Mouse (Mus musculus) embryo, embryonic 11 days (tissue): ENCODE measurements around the gene AL732309.1.

ENCODE experiments used
- DNase-seq: peaks from one replicate; pipeline ENCODE4 v3.0.0-alpha.2; 2015

AL732309.1 gene

DNA sequence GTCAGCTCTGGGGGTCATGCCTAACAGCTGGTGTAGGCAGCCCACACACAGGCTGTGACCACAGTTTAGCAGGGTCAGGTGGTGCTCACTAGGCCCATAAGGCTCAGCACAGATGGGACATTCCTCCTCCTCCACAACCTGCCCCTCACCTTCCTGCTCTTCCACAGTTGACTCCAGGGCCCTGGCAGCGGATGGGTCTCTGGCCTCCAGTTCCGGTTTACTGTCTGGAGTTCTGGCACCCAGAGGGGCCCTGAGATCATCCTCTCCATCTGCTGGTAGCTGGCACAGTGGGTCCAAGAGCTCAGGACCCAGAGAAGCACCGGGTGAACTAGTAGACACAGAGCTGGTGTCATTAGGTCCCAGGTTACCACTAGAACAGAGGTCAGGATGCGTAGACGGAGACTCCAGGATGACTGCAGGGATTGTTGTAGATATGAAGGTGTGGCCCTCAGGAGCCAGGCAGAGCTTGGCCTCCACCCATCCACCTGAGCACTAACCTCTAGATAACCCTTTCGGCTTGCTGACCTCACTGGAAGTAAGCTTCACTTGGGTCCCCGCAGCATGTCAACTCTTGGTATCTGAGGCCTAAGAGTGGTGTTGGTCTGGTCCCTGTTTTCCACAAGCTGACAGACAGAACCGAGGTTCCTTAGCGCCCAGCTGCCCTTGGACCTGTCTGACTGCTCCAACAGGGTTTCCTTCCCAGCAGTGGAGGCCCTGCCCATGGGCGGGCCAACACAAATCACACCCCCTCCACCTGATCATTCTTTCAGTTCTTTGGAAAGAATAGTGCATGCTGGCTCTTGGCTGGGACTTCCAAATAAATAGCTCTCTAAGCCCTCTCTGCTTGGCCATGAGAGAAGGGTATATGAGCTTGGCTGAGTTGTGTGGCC is at the start of gene AL732309.1:
Gene AL732309.1 (minus strand): TSS at position 681 of the 890 bp plus-strand sequence.
- no peak for DNase-seq

GRCm38 (mm10) chr2:25293706-25294105 is 47.0 kb upstream of the AL732309.1 start:
- DNase-seq = no peak

DNA sequence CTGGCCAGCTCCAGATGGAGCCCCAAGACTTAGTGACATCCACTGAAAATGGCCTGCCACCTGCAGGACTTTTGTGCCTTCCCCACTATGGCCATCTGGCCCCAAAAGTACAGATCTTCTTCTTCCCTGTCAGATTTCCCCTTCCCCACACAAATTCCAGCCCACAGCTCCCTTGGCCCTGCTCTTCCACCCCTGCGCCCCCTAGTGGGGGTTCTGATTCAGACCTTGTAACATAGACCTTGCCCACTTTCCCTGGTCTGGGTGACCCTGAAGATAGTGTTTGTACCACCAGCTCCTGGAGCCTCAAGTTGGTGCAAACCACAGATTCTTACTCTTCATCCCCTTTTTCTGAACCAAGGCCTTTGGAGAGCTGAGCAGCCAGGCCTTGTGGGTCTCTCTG is 46.2 kb upstream of the AL732309.1 start:
- peak; percentile 85 for DNase-seq

GRCm38 (mm10) chr2:25292054-25292544 is 45.4 kb upstream of the AL732309.1 start:
- DNase-seq = no peak

- no peak for DNase-seq
Observed at GRCm38 (mm10) chr2:25291184-25292053, 44.8 kb upstream of the AL732309.1 start.

GRCm38 (mm10) chr2:25290816-25291130 is 44.1 kb upstream of the AL732309.1 start:
- no peak for DNase-seq

DNA sequence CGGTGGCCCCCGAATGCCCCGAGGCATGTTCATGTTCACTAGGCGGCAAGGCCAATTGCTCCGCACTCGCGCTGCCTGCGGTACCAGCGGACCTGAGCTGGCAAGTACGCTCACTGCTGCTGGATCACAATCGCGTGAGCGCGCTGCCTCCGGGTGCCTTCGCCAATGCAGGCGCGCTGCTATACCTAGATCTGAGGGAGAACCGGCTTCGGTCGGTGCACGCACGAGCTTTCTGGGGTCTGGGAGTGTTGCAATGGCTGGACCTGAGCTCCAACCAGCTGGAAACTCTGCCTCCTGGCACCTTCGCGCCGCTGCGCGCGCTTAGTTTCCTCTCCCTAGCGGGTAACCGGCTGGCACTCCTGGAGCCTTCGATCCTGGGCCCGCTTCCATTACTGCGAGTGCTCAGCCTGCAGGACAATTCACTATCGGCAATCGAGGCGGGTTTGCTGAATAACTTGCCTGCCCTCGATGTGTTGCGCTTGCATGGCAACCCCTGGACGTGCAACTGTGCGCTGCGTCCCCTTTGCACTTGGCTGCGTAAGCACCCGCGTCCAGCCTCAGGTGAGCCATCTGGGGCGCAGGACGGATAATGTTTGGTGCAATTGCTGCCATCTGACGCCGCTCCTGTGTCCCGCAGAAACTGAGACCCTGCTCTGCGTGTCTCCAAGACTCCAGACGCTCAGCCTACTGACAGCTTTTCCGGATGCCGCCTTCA is 43.6 kb upstream of the AL732309.1 start:
- no peak for DNase-seq

- no peak for DNase-seq
Observed at GRCm38 (mm10) chr2:25289651-25290050, 43.0 kb upstream of the AL732309.1 start, which contains the start of gene Lrrc26. Gene Lrrc26 (plus strand): TSS chr2:25289915.

DNA sequence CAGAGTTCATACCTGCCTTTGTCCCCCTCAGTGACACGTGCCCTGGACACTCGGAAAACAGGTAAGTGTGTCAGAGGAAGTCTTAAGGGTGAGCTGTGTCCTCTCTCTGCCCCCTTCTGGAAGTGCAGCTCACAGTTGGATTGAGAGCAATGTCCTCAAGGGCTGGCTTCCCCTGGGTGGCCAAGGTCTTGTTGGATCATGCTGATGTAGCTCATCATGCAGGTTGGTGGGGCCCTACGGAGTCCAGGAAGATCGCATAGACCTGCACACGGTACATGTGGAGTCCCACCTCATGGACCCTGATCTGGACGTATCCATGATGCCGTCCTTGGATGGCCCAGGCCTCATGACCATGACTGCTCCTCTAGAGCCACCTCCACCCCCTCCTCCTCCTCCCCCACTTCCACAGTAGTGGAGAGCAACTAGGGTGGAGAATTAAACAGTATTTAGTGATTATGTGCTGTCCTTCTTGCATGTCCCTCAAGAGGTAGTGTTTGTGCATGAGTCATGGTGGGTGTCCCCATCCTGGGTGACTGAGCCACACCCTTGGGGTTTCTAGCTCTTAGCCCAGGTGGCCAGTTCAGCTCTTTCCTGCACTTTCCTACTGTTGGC is 42.2 kb upstream of the AL732309.1 start:
- DNase-seq = no peak

DNA sequence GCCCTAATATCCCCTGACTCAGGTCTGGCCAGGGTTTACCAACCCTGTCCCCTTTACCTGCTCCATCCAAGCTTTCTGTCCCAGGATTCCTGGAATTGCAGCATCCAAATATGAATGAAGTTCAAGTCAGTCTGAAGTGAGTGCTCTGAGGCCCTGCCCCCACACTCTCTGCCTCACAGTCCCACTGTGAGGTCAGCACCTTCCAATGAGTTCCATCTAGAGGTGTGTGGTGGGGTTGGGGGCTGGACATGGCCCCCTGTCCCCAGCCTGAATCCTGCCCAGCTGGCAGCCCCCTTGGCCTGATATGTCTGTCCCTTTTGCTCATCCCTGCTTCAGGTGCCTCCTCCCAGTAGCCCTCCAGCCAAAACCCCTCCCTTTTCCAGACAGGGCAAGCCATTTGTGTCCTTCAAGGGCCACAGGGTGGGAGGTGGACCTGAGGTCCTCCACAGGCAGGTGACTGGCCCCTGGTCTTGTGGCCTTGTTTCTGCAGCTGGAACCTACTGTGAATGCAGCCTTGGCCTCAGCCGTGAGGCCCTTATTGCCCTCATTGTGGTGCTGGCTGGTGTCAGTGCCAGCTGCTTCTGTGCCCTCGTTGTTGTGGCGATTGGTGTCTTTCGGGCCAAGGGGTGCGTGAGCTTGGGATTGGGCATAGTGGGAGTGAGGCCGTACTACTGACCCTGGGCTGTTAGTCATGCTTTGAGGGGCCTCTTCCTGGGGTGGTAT is 41.4 kb upstream of the AL732309.1 start, which contains the start of gene Tmem210:
Gene Tmem210 (plus strand): TSS at position 219 of the 723 bp plus-strand sequence.
- DNase-seq = no peak

- no peak for DNase-seq
Observed at GRCm38 (mm10) chr2:25286837-25287636, 40.4 kb upstream of the AL732309.1 start.

GRCm38 (mm10) chr2:25286314-25286713 is 39.7 kb upstream of the AL732309.1 start:
- DNase-seq = no peak

DNA sequence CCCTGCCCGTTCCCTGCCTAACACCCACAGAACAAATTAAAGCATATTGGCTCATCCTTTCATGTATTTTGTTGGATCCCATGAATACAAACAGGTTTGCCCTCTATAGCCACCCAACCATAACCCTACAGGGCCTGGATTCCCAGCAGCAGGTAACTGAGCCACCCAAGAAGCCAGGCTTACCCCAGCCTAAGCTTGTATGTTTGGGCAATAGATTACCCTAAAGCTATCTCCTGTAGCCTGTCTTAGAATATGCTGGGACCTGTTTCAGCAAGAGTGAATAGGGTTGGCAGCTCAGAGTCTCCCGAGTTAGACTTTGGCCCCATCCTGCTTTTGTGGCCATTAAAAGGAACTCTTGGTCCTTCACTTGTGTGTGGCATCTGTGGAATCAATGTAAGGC is 38.9 kb upstream of the AL732309.1 start:
- no peak for DNase-seq

DNA sequence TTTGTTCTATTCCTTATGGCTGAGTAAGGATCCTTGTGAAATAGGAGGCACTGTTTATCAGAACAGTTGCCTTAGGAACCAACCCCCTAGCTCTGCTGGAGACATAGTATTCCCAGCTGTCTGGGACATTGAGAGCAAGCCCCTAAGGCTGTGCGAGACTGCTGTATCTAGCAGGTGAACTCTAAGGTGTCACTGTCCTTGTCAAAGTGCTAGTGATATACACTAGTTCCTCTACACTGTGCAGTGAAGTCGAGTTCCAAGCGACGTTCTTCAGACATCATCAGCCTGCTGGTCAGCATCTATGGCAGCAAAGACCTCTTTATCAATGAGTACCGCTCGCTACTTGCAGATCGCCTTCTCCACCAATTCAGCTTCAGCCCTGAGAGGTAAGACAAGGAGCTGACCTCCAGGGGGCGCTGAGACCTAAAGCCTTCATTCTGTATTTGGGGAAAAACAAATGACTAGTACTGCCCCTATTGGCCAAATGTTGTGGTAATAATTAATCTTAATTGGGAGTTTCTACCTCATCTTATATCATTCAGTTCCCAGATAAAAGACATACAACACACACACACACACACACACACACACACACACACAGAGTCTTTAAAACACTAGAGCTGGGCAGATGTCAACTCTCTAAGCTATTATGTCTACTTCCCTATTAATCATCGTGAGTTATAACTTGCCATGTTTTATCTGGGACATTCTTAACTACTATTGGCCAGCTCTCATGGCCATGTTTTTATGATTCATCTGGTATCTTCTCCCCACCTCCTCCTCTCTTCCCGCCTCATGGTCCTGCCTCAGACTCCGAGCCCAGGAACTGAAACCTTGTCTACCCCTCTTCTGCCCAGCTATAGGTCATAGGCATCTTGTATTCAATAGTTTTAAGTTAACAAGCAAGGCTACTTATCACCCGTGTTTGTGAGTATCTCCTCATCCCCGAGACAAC is 32.5 kb upstream of the AL732309.1 start:
- DNase-seq = peak; percentile 86

DNA sequence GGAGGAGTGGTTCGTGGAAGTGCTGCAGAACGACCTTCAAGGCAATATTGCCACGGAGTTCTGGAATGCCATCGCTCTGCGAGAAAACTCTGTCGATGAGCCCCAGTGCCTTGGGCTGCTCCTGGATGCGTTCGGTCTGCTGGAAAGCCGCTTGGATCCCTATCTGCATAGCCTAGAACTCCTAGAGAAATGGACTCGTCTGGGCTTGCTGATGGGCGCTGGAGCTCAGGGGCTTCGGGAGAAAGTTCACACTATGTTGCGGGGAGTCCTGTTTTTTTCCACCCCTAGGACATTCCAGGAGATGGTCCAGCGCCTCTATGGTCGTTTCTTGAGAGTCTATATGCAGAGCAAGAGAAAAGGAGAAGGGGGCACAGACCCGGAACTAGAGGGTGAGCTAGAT is 26.3 kb upstream of the AL732309.1 start:
- no peak for DNase-seq

DNA sequence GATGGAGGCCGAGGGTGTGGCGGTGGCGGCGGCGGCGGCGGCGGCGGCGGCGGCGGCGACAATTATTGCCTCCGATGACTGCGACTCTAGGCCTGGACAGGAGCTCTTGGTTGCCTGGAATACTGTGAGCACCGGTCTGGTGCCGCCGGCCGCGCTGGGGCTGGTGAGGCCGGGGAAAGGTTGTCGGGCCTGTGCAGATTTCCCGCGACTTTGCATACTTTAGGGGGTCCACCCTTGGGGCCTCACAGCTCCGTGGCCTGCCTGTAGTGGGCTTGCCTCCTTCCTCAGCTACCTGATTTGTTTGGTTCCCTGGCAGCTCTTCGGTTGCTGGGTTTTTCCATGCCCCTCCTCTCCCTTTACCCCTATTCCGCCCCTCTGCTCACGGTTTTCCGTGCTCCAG is 25.9 kb upstream of the AL732309.1 start:
- no peak for DNase-seq

DNA sequence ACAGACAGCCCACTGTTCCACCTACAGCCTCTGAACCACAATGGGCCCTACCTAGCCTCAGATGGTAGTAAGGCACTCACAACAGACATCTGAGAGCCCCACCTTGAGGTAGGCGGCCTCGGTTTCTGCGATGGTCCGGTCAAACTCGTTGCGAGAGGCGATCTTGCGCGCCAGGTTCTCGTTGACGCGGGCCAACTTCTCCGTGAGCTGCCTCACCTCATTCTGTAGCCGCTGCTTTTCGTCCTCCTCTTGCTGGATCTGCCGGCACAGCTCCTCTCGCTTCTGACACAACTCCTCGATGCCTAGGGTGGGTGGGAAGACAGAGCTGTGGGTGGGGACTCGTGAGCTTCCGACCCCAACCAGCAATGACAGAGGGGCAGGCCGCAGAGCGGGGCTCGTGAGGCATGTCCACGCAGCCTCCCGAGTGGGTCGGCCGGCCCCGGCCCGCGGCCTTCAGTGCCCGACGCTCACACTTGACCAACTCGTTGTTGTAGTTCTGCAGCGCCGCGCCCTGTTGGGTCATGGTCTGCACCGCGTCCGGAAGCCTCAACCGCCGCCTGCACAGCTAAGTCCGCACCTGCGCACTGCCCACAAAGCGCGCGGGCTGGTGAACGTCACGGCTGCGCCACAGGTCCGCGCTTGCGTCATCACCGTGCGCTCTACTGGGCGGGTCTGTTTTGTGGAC is 25.3 kb upstream of the AL732309.1 start, which contains the start of the genes Ssna1 and Anapc2:
Gene Ssna1 (minus strand): TSS at position 612 of the 685 bp plus-strand sequence.
Gene Anapc2 (plus strand): TSS at position 652 of the 685 bp plus-strand sequence.
- peak; percentile 99 for DNase-seq

DNA sequence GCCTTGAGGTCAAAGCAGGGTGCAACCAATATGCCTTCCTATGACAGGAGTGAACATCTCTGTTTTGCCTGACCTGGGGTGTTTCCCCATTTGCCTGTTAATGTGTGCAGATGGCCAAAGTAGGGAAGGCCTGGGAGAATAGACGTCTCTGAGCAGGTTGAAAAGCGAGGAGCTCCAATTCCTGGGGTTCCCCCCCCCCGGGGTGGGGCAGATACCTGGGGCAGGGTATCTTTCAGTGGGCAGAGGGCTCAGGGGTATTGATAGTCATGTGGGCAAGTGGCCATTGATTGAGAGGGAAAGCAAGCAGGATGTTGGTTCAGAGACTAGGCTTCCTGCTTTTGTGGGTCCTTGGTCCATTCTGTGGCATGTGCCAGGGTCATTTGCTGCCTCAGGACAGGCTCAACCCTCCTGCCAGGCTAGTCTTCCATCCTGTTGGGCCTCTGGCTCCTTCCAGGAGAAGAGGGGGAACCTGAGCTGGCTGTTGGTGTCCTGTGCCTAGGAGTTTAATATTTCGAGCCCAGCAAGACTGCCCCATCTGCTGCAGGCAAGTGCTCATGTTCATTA is 21.2 kb upstream of the AL732309.1 start:
- no peak for DNase-seq
